Mouse (Mus musculus) small intestine, adult 2 months (tissue): ENCODE results near the gene Ascl5. TPM values are rescaled to one million over a fixed set of nuclear protein-coding genes. Genes with fewer than 3 reads are reported as not detected.

Source experiments
- H3K27ac ChIP-seq: fragments of 200-500 bp; 2 replicates; pipeline ENCODE4 v1.5.1; 2012; ENCODE audit warnings: low read depth, low read length, control low read depth, inconsistent platforms; ENCODE audit not compliant: insufficient read depth
- H3K27me3 ChIP-seq: fragments of 200-500 bp; 2 replicates; pipeline ENCODE4 v1.6.1; 2012; ENCODE audit warnings: mild to moderate bottlenecking, moderate library complexity, low read length, inconsistent platforms; ENCODE audit not compliant: control insufficient read depth, insufficient read depth
- H3K36me3 ChIP-seq: fragments of 200-500 bp; 2 replicates; pipeline ENCODE4 v1.6.1; 2012; ENCODE audit warnings: mild to moderate bottlenecking, low read length, control low read depth, inconsistent platforms; ENCODE audit not compliant: control insufficient read depth, insufficient read depth
- H3K4me1 ChIP-seq: fragments of 200-500 bp; 2 replicates; pipeline ENCODE4 v1.6.1; 2012; ENCODE audit warnings: low read length, inconsistent platforms, mixed read lengths; ENCODE audit not compliant: control insufficient read depth, insufficient read depth, insufficient read length
- H3K4me3 ChIP-seq: fragments of 200-500 bp; 2 replicates; pipeline ENCODE4 v1.5.1; 2012; ENCODE audit warnings: low read depth, mild to moderate bottlenecking, control low read depth, inconsistent platforms, low read length, moderate library complexity
- CTCF ChIP-seq: fragments of 200-500 bp; IDR thresholded peaks from 2 replicates; pipeline ENCODE4 v1.5.1; 2012; ENCODE audit warnings: low read depth, mild to moderate bottlenecking, control low read depth, inconsistent platforms, low read length, moderate library complexity, mixed read lengths; ENCODE audit not compliant: insufficient replicate concordance, insufficient read length; ENCODE audit errors: extremely low read depth
- POLR2A ChIP-seq: fragments of 200-500 bp; IDR thresholded peaks from 2 replicates; pipeline ENCODE4 v1.6.1; 2012; ENCODE audit warnings: low read depth, mild to moderate bottlenecking, control low read depth, inconsistent platforms, low read length, moderate library complexity
- WGBS: fragments of 180-500 bp; shearing (Covaris S2); methylation state at CpG from one replicate; pipeline ENCODE4 v1.1.7; 2018; 5-methylcytosine and 5-hydroxymethylcytosine counted together
- polyA plus RNA-seq: library from polyadenylated mRNA; depleted of rRNA; stranded (reverse); fragments of >200 nt; gene quantifications from 2 replicates; pipeline ENCODE4 v1.2.3, GENCODE M21; 2012

Gene Ascl5
- polyA plus RNA-seq, 1 experiment: not detected

- TF ChIP-seq POLR2A (no peak), CTCF (no peak)
- no peak overlapping the region for H3K27ac ChIP-seq
- no peaks in the 10 kb centered on the region for H3K27me3 ChIP-seq
- H3K36me3 ChIP-seq: no peaks in the 10 kb centered on the region
- H3K4me1 ChIP-seq: no peaks in the 10 kb centered on the region
- 62% methylated on average over 3 of the region's 3 CpGs for WGBS
- no peak overlapping the region for H3K4me3 ChIP-seq
Measured at GRCm38 (mm10) chr1:136067579-136067978, 17.0 kb downstream of the Ascl5 start.

- Histone ChIP-seq H3K4me3 (no peak overlapping the region), H3K4me1 (no peaks in the 10 kb centered on the region), H3K27me3 (no peaks in the 10 kb centered on the region), H3K27ac (no peak overlapping the region), H3K36me3 (no peaks in the 10 kb centered on the region)
- 2% methylated on average over 3 of the region's 3 CpGs for WGBS
- no peak for TF ChIP-seq POLR2A
- peak; percentile 75; the same call in 1 of the 2 replicates for TF ChIP-seq CTCF
Measured at GRCm38 (mm10) chr1:136076086-136076485, 25.5 kb downstream of the Ascl5 start.

- Histone ChIP-seq H3K4me3 (no peak overlapping the region), H3K27me3 (no peaks in the 10 kb centered on the region), H3K4me1 (no peaks in the 10 kb centered on the region), H3K27ac (no peak overlapping the region), H3K36me3 (no peaks in the 10 kb centered on the region)
- TF ChIP-seq POLR2A (no peak), CTCF (no peak)
- 61% methylated on average over 4 of the region's 4 CpGs for whole genome bisulfite sequencing
Measured at GRCm38 (mm10) chr1:136077656-136078055, 27.1 kb downstream of the Ascl5 start.

GRCm38 (mm10) chr1:136081161-136081560, 30.6 kb downstream of the Ascl5 start:
- no peaks in the 10 kb centered on the region for H3K36me3 ChIP-seq
- WGBS: 76% methylated on average over 1 of the region's 1 CpGs
- H3K4me1 ChIP-seq: no peaks in the 10 kb centered on the region
- no peak overlapping the region for H3K27ac ChIP-seq
- no peaks in the 10 kb centered on the region for H3K27me3 ChIP-seq
- no peak for TF ChIP-seq CTCF
- no peak for TF ChIP-seq POLR2A
- H3K4me3 ChIP-seq: no peak overlapping the region

GRCm38 (mm10) chr1:136085988-136086685, 35.5 kb downstream of the Ascl5 start:
- Histone ChIP-seq H3K27me3 (no peaks in the 10 kb centered on the region), H3K4me3 (no peak overlapping the region), H3K36me3 (no peaks in the 10 kb centered on the region), H3K4me1 (no peaks in the 10 kb centered on the region), H3K27ac (no peak overlapping the region)
- WGBS: 53% methylated on average over 3 of the region's 3 CpGs
- TF ChIP-seq CTCF (no peak), POLR2A (no peak)

- TF ChIP-seq CTCF (no peak), POLR2A (no peak)
- no peaks in the 10 kb centered on the region for H3K27me3 ChIP-seq
- 70% methylated on average over 9 of the region's 9 CpGs for WGBS
- no peaks in the 10 kb centered on the region for H3K4me1 ChIP-seq
- no peaks in the 10 kb centered on the region for H3K36me3 ChIP-seq
- no peak overlapping the region for H3K27ac ChIP-seq
- no peak overlapping the region for H3K4me3 ChIP-seq
Measured at GRCm38 (mm10) chr1:136089368-136090165, 39.0 kb downstream of the Ascl5 start.

GRCm38 (mm10) chr1:136093726-136094125, 43.1 kb downstream of the Ascl5 start:
- H3K36me3 ChIP-seq: no peaks in the 10 kb centered on the region
- H3K27me3 ChIP-seq: no peaks in the 10 kb centered on the region
- WGBS: 72% methylated on average over 3 of the region's 3 CpGs
- TF ChIP-seq POLR2A (no peak), CTCF (no peak)
- H3K4me1 ChIP-seq: no peaks in the 10 kb centered on the region
- H3K4me3 ChIP-seq: no peak overlapping the region
- no peak overlapping the region for H3K27ac ChIP-seq
